Mouse (Mus musculus) cerebellum, adult 2 months (tissue): Measurements from ENCODE around the gene Meis3.

ENCODE experiments used
- CTCF ChIP-seq: fragments of 200-500 bp; IDR thresholded peaks from 2 replicates; pipeline ENCODE4 v1.5.1; 2011; ENCODE audit warnings: low read depth, mild to moderate bottlenecking, control low read depth, low read length, moderate library complexity, borderline replicate concordance; ENCODE audit not compliant: insufficient read depth
- POLR2A ChIP-seq: fragments of 200-500 bp; IDR thresholded peaks from 2 replicates; pipeline ENCODE4 v1.6.1; 2011; ENCODE audit warnings: low read length, control low read depth, borderline replicate concordance; ENCODE audit not compliant: insufficient read depth

DNA sequence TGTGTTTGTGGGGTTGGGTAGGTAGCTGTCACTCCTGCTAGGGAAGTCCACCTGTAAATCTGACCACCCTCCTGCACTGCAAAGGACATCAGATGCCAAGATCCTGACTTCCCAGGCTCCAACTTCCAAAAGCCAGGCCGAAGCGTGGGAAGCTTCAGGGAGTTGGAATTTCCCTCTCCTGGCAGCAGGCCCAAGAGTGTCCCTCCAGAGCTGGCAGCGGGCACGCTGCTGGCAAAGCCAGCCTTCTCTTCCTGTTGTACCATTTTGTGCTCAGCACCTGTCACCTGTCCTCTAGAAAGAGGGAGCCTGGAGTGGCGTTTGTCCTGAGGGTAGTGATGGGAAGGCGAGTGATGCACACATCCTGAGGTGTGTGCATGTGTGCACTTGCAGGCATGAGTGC, 46.5 kb upstream of the Meis3 start:
- TF ChIP-seq POLR2A, result peak; percentile 57; the same call in 1 of the 2 replicates
- no peak for TF ChIP-seq CTCF
